ENCODE assay signal across 13 mouse cellular contexts in genomic region chr5:121701111-121701769, GRCm38 (mm10). TPM values are rescaled to one million over a fixed set of nuclear protein-coding genes. Genes with fewer than 3 reads are reported as not detected.
A peak's percentile ranks its signal among the peaks of the same experiment; 100 is the strongest.
DNase-seq lines count a peak whose midpoint lies in the region; ATAC-seq and TF ChIP-seq lines count a peak whose summit lies in the region.
"Had no signal": no experiment of that assay in that cellular context is flagged by ENCODE, and none has a peak within 500 bp of the region (broad histone marks: within the 10 kb centered on the region; RNA-seq: fewer than 3 reads in every experiment).

No protein-coding gene starts in this region.

- WGBS in intestine, embryonic 16.5 days, result 54% methylated on average over 8 of the region's 8 CpGs
- 46% methylated on average over 8 of the region's 8 CpGs for WGBS in intestine, postnatal 0 days
- WGBS in liver, adult 2 months, result 17% methylated on average over 8 of the region's 8 CpGs

- H3K9me3 ChIP-seq in intestine, embryonic 16.5 days (ENCODE audit: control insufficient read depth, low read length), result no peaks in the 10 kb centered on the region
- no peaks in the 10 kb centered on the region for H3K9me3 ChIP-seq in intestine, postnatal 0 days (ENCODE audit: control insufficient read depth)
- H3K9me3 ChIP-seq: embryonic facial prominence, embryonic 12.5 days had no signal

- H3K36me3 ChIP-seq in intestine, embryonic 16.5 days (ENCODE audit: control insufficient read depth, insufficient read depth, low read length), result no peaks in the 10 kb centered on the region
- H3K36me3 ChIP-seq in intestine, postnatal 0 days (ENCODE audit: control insufficient read depth, insufficient read depth), result no peaks in the 10 kb centered on the region
- no peaks in the 10 kb centered on the region for H3K36me3 ChIP-seq in liver, adult 2 months (ENCODE audit: control insufficient read depth, insufficient read depth, low read length)
- H3K36me3 ChIP-seq: embryonic facial prominence, embryonic 12.5 days had no signal

- H3K79me2 ChIP-seq in liver, adult 2 months (ENCODE audit: control insufficient read depth, insufficient read depth, low read length), result no peaks in the 10 kb centered on the region

- no peak overlapping the region for H3K27ac ChIP-seq in intestine, embryonic 16.5 days (ENCODE audit: low read length)
- no peak overlapping the region for H3K27ac ChIP-seq in intestine, postnatal 0 days (ENCODE audit: low read depth, low read length)
- H3K27ac ChIP-seq in liver, adult 2 months (replicated peaks; ENCODE audit: insufficient read depth, low read depth, low read length), result peak overlapping the region; percentile 100
- H3K27ac ChIP-seq: embryonic facial prominence, embryonic 12.5 days had no signal

- peak; percentile 37 for DNase-seq in adrenal gland, postnatal 25 days
- peak; percentile 79 for DNase-seq in liver, adult 2 months (ENCODE audit: extremely low read depth, low read depth, low spot score)
- DNase-seq in spleen, postnatal 10 days (ENCODE audit: low spot score in 2 of 2), result peak; percentile 59 to 74
- DNase-seq in retina, postnatal 1 day, result no peak
- no peak for DNase-seq in layer of hippocampus, postnatal 25 days (ENCODE audit: extremely low spot score in 1 of 2, low spot score in 1 of 2)
- DNase-seq: cerebellum, adult 2 months; thymus, postnatal 4 days had no signal

- no peak for TF ChIP-seq CTCF in intestine, postnatal 0 days (IDR thresholded peaks at IDR 0.05; ENCODE audit: low read depth)
- no peak for TF ChIP-seq CTCF in liver, adult 2 months (IDR thresholded peaks at IDR 0.05; ENCODE audit: low read depth, low read length)

- no peaks in the 10 kb centered on the region for H3K27me3 ChIP-seq in intestine, embryonic 16.5 days (replicated peaks; ENCODE audit: control insufficient read depth, insufficient read depth, low read length)
- H3K27me3 ChIP-seq in intestine, postnatal 0 days (replicated peaks; ENCODE audit: control insufficient read depth, insufficient read depth, low read length), result no peaks in the 10 kb centered on the region
- H3K27me3 ChIP-seq in liver, adult 2 months (ENCODE audit: control insufficient read depth, insufficient read depth, low read length), result no peaks in the 10 kb centered on the region
- H3K27me3 ChIP-seq: embryonic facial prominence, embryonic 12.5 days had no signal

- H3K4me1 ChIP-seq in intestine, embryonic 16.5 days (ENCODE audit: control insufficient read depth, insufficient read depth, low read length), result peaks cover 12% of the 10 kb centered on the region; the same call in 1 of the 2 replicates
- H3K4me1 ChIP-seq in intestine, postnatal 0 days (replicated peaks; ENCODE audit: control insufficient read depth, insufficient read depth, low read length), result no peaks in the 10 kb centered on the region
- peaks cover 36% of the 10 kb centered on the region for H3K4me1 ChIP-seq in liver, adult 2 months (ENCODE audit: control insufficient read depth, insufficient read depth, low read length)

- no peak for TF ChIP-seq POLR2A in liver, adult 2 months (IDR thresholded peaks at IDR 0.05; ENCODE audit: extremely low read depth, insufficient read depth, low read length)

- no peak overlapping the region for H3K4me3 ChIP-seq in intestine, embryonic 16.5 days (ENCODE audit: low read length)
- no peak overlapping the region for H3K4me3 ChIP-seq in intestine, postnatal 0 days (ENCODE audit: low read depth, low read length)
- H3K4me3 ChIP-seq in liver, adult 2 months (ENCODE audit: insufficient read depth, low read depth, low read length), result no peak overlapping the region
- H3K4me3 ChIP-seq: embryonic facial prominence, embryonic 12.5 days had no signal

- no peak overlapping the region for H3K9ac ChIP-seq in intestine, embryonic 16.5 days (ENCODE audit: low read depth, low read length)
- no peak overlapping the region for H3K9ac ChIP-seq in intestine, postnatal 0 days (ENCODE audit: low read depth, low read length)
- H3K9ac ChIP-seq in liver, adult 2 months (ENCODE audit: low read depth, low read length), result peak overlapping the region; percentile 15
- H3K9ac ChIP-seq: embryonic facial prominence, embryonic 12.5 days had no signal

- peak; percentile 45 for ATAC-seq in intestine, embryonic 16.5 days
- no peak for ATAC-seq in intestine, postnatal 0 days
- ATAC-seq in frontal cortex, adult (ENCODE audit: low TSS enrichment), result no peak
- ATAC-seq: lung, postnatal 0 days; midbrain, embryonic 16.5 days had no signal

- no peak overlapping the region for H3K4me2 ChIP-seq in intestine, embryonic 16.5 days (ENCODE audit: low read depth, low read length)
- H3K4me2 ChIP-seq in intestine, postnatal 0 days (replicated peaks; ENCODE audit: low read depth), result no peak overlapping the region
- H3K4me2 ChIP-seq: embryonic facial prominence, embryonic 12.5 days had no signal

RNA-seq across cellular contexts. Expression of gene Atxn2, which starts 9.9 kb away (rescaled TPM):
- polyA plus RNA-seq in intestine, embryonic 16.5 days (2015; fragmentation: Nextera tagmentation; extraction: Ambion mirVana), result 27.9 and 30.7 TPM in 2 replicates
- polyA plus RNA-seq in intestine, postnatal 0 days (2015; fragmentation: Nextera tagmentation; extraction: Ambion mirVana), result 54.3 and 62.6 TPM in 2 replicates
- 172 and 216 TPM in 2 replicates for total RNA-seq in adrenal gland, postnatal 25 days (2021)
- total RNA-seq in liver, adult 2 months (2014; rRNA removed), result 58.5 and 74.7 TPM in 2 replicates
- polyA plus RNA-seq in liver, adult 2 months (2012; rRNA removed), result 70.1 and 92.8 TPM in 2 replicates
- 100 to 1,000 TPM; 197 to 244 TPM for total RNA-seq in layer of hippocampus, postnatal 25 days (2021)

RNA-seq across cellular contexts. Expression of gene Brap, which starts 40.9 kb away (rescaled TPM):
- 26.4 and 30.4 TPM in 2 replicates for polyA plus RNA-seq in intestine, embryonic 16.5 days (2015; fragmentation: Nextera tagmentation; extraction: Ambion mirVana)
- 30.6 and 30.7 TPM in 2 replicates for polyA plus RNA-seq in intestine, postnatal 0 days (2015; fragmentation: Nextera tagmentation; extraction: Ambion mirVana)
- total RNA-seq in adrenal gland, postnatal 25 days (2021), result 55.1 and 64.3 TPM in 2 replicates
- total RNA-seq in liver, adult 2 months (2014; rRNA removed), result 95.5 and 112 TPM in 2 replicates
- polyA plus RNA-seq in liver, adult 2 months (2012; rRNA removed), result 48.1 and 48.7 TPM in 2 replicates
- total RNA-seq in layer of hippocampus, postnatal 25 days (2021), result 10 to 100 TPM; 63.2 to 63.6 TPM

RNA-seq across cellular contexts. Expression of gene Acad10, which starts 40.9 kb away (rescaled TPM):
- polyA plus RNA-seq in intestine, embryonic 16.5 days (2015; fragmentation: Nextera tagmentation; extraction: Ambion mirVana), result 7.8 and 9.7 TPM in 2 replicates
- polyA plus RNA-seq in intestine, postnatal 0 days (2015; fragmentation: Nextera tagmentation; extraction: Ambion mirVana), result 5.3 and 5.6 TPM in 2 replicates
- 21.8 and 26.2 TPM in 2 replicates for total RNA-seq in adrenal gland, postnatal 25 days (2021)
- 19.6 and 23.5 TPM in 2 replicates for total RNA-seq in liver, adult 2 months (2014; rRNA removed)
- 27.5 and 27.7 TPM in 2 replicates for polyA plus RNA-seq in liver, adult 2 months (2012; rRNA removed)
- total RNA-seq in layer of hippocampus, postnatal 25 days (2021), result 1 to 10 TPM; 3.1 to 3.9 TPM

Comparison
In these comparisons a context has a peak if more than half of its experiments do, and no peak if none do; other contexts are left out.
1. DNase-seq: peak in adrenal gland, postnatal 25 days (single experiment), liver, adult 2 months (single experiment) and spleen, postnatal 10 days (2 of 2); none in retina, postnatal 1 day (single experiment) and layer of hippocampus, postnatal 25 days (0 of 2).